Mouse (Mus musculus) liver, embryonic 14.5 days (tissue): ENCODE data around the gene Atxn7l1. TPM values are rescaled to one million over a fixed set of nuclear protein-coding genes. Genes with fewer than 3 reads are reported as not detected.

Source experiments
- ATAC-seq: fragments of 200-750 bp; cut with Nextera tagmentation; 2 replicates; pipeline ENCODE4 v1.8.0; 2017; ENCODE audit warnings: moderate number of reproducible peaks, mild to moderate bottlenecking, moderate library complexity; ENCODE audit not compliant: insufficient read depth
- DNase-seq, 3 experiments: peaks; one replicate each; pipeline ENCODE4 v3.0.0-alpha.2; 2012 to 2013; ENCODE audit warnings: low read depth in 3 of 3, low spot score in 3 of 3
- H3K27ac ChIP-seq: fragments of 300-500 bp; sonication (generic); 2 replicates; pipeline ENCODE4 v1.5.1; 2014; ENCODE audit warnings: moderate library complexity, mild to moderate bottlenecking, control low read depth, inconsistent platforms
- H3K27me3 ChIP-seq: fragments of 300-500 bp; sonication (generic); 2 replicates; pipeline ENCODE4 v1.6.1; 2014; ENCODE audit warnings: mild to moderate bottlenecking, low read length, moderate library complexity; ENCODE audit not compliant: control insufficient read depth, insufficient read depth
- H3K36me3 ChIP-seq: fragments of 300-500 bp; sonication (generic); replicated peaks from 2 replicates; pipeline ENCODE4 v1.6.1; 2014; ENCODE audit warnings: low read depth; ENCODE audit not compliant: control insufficient read depth, insufficient read depth
- H3K4me1 ChIP-seq, 2 experiments: fragments of 200-500 bp in 1 of 2; fragments of 300-500 bp in 1 of 2; sonication (generic) in 1 of 2; replicated peaks; 2 replicates each; pipeline ENCODE4 v1.6.1; 2012 to 2014; ENCODE audit warnings: antibody characterized with exemption in 1 of 2, inconsistent platforms in 1 of 2, low read length in 1 of 2; ENCODE audit not compliant: control insufficient read depth in 2 of 2, insufficient read depth in 2 of 2
- H3K4me2 ChIP-seq: fragments of 300-500 bp; sonication (generic); 2 replicates; pipeline ENCODE4 v1.6.1; 2014; ENCODE audit warnings: low read depth, mild to moderate bottlenecking, control low read depth, moderate library complexity
- H3K4me3 ChIP-seq, 2 experiments: fragments of 200-500 bp in 1 of 2; fragments of 300-500 bp in 1 of 2; sonication (generic) in 1 of 2; 2 replicates each; pipeline ENCODE4 v1.5.1; 2012 to 2014; ENCODE audit warnings: low read depth in 2 of 2, low read length in 2 of 2, mild to moderate bottlenecking in 2 of 2, control low read depth in 1 of 2, inconsistent platforms in 1 of 2, moderate library complexity in 1 of 2; ENCODE audit not compliant: insufficient read depth in 1 of 2
- H3K9ac ChIP-seq: fragments of 300-500 bp; sonication (generic); replicated peaks from 2 replicates; pipeline ENCODE4 v1.6.1; 2014; ENCODE audit warnings: mild to moderate bottlenecking, control low read depth, moderate library complexity
- H3K9me3 ChIP-seq: fragments of 300-500 bp; sonication (generic); 2 replicates; pipeline ENCODE4 v1.6.1; 2016; ENCODE audit warnings: low read length, mixed read lengths; ENCODE audit not compliant: control insufficient read depth
- CTCF ChIP-seq: IDR thresholded peaks from 2 replicates; pipeline ENCODE4 v1.5.1; 2016; ENCODE audit warnings: antibody characterized with exemption, low read depth, control low read depth
- EP300 ChIP-seq: IDR thresholded peaks from 2 replicates; pipeline ENCODE4 v1.6.1; 2016; ENCODE audit warnings: antibody characterized with exemption, low read depth
- WGBS: fragments of 180-500 bp; shearing (Covaris S2); extraction: QIAGEN DNeasy Blood & Tissue Kit; methylation state at CpG from one replicate; pipeline ENCODE4 v1.1.7; 2014; ENCODE audit not compliant: insufficient replicate concordance; 5-methylcytosine and 5-hydroxymethylcytosine counted together
- polyA plus RNA-seq, 2 experiments: library from polyadenylated mRNA; depleted of rRNA in 1 of 2; stranded (reverse) in 1 of 2; unstranded in 1 of 2; fragments of >200 nt; fragmentation: Nextera tagmentation in 1 of 2; extraction: Ambion mirVana in 1 of 2; gene quantifications; 2 replicates each; pipeline versions ENCODE4 v1.2.1 to v1.2.3; 2012 to 2014

The Atxn7l1 gene
- polyA plus RNA-seq, 2 experiments = 13.3 to 13.9 TPM

DNA sequence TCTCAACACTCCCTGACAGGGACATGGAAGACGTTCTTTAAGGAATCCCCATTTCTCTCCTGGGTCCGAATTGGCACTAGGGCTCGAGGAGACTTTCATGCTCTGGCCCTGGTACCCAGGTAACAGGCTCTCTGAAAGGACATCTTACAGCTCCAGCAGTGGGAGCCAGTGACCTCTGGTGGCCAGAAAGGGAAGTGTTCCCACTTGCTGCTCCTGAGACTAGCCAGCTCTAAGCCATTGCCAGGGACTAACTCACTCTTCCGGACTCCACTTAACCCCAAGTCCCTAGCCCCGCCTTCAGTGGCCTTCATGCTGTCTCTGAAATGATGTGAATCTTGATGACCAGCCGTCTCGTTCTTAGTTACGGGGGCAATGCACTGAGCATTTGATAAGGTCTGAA lies 186.4 kb downstream of the Atxn7l1 start:
- TF ChIP-seq CTCF (peak; percentile 99), EP300 (no peak)
- DNase-seq = peak; percentile 65 to 71 (median 68)
- peak; percentile 52 for ATAC-seq
- Histone ChIP-seq H3K9me3 (no peaks in the 10 kb centered on the region), H3K4me1 (peaks cover 23 to 27% of the 10 kb centered on the region in 2 experiments), H3K27me3 (no peaks in the 10 kb centered on the region), H3K36me3 (peaks cover 6% of the 10 kb centered on the region), H3K4me2 (no peak overlapping the region), H3K9ac (no peak overlapping the region), H3K27ac (no peak overlapping the region), H3K4me3 (no peak overlapping the region)
- 25% methylated on average over 8 of the region's 8 CpGs for WGBS

DNA sequence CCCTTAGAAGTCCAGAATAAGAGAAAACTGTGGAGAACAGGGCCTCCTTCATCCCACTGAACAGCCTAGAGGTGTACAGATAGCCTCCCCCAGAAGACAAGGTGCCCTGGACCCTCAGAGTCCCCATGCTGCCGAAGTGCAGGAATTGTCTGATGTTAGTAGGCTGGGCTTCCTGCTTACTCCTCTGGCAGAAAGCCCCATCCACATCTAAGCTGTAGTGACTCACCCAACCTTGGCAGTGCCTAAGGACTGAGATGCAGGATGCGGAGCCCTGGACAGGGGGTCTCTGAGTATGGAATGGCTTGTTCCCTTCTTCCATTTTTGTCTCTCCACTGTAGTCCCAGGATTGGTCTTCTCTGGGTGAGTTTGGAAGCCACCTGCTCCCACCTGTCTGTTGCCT lies 187.0 kb downstream of the Atxn7l1 start:
- DNase-seq = no peak
- H3K27me3 ChIP-seq = no peaks in the 10 kb centered on the region
- no peak overlapping the region for H3K4me2 ChIP-seq
- no peak for TF ChIP-seq EP300
- no peak for TF ChIP-seq CTCF
- peak; percentile 13; the same call in 1 of the 2 replicates for ATAC-seq
- H3K4me1 ChIP-seq = peaks cover 23 to 27% of the 10 kb centered on the region in 2 experiments
- H3K9me3 ChIP-seq = no peaks in the 10 kb centered on the region
- H3K9ac ChIP-seq = no peak overlapping the region
- peaks cover 6% of the 10 kb centered on the region for H3K36me3 ChIP-seq
- 86% methylated on average over 2 of the region's 2 CpGs for WGBS
- H3K4me3 ChIP-seq = no peak overlapping the region
- H3K27ac ChIP-seq = peak overlapping the region; percentile 0

DNA sequence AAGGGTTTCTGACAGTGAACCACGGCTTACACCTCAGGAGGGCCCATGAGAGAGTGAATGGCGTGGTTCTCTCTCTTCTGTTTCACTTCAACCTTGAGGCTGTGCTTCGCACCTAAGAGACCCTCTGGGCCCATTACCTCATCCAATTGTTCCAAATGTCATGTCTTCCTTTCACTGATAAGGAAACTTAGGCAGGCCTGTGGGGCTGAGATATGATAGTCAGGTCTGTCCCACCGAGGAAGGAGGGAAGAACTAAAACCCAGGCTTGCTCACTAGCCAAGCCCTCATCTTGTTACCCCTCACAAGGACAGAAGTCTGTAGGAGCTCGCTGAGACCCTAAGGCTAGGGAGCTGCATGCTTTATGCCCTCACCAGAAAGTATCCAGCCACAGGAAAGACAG lies 187.5 kb downstream of the Atxn7l1 start:
- DNase-seq = peak; percentile 64 to 68 (median 64)
- Histone ChIP-seq H3K9ac (peak overlapping the region; percentile 25), H3K4me2 (peak overlapping the region; percentile 47), H3K4me3 (no peak overlapping the region), H3K27me3 (no peaks in the 10 kb centered on the region), H3K27ac (peak overlapping the region; percentile 60), H3K9me3 (no peaks in the 10 kb centered on the region), H3K4me1 (peaks cover 23 to 27% of the 10 kb centered on the region in 2 experiments), H3K36me3 (peaks cover 6% of the 10 kb centered on the region)
- ATAC-seq = peak; percentile 80
- TF ChIP-seq EP300 = peak; percentile 86
- no peak for TF ChIP-seq CTCF
- 30% methylated on average over 5 of the region's 5 CpGs for WGBS

DNA sequence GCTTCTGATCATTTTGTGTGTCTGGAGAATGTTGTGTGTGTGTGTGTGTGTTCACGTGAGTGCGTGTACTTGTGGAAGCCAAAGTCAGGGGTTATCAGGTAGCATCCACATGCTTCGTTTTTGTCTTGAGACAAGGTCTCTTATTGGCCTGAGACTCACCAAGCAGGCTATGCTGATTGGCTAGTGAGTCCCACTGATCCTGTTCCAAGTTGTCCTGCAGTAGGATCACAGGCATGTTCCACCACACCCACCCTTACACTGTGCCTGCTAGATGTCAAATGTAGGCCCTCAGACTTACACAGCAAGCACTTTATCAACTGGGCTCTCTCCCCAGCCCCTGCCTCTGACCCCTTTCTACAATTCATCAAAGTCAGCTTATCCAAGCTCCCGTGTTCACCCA lies 187.9 kb downstream of the Atxn7l1 start:
- H3K27ac ChIP-seq = peak overlapping the region; percentile 60
- 18% methylated on average over 4 of the region's 4 CpGs for WGBS

DNA sequence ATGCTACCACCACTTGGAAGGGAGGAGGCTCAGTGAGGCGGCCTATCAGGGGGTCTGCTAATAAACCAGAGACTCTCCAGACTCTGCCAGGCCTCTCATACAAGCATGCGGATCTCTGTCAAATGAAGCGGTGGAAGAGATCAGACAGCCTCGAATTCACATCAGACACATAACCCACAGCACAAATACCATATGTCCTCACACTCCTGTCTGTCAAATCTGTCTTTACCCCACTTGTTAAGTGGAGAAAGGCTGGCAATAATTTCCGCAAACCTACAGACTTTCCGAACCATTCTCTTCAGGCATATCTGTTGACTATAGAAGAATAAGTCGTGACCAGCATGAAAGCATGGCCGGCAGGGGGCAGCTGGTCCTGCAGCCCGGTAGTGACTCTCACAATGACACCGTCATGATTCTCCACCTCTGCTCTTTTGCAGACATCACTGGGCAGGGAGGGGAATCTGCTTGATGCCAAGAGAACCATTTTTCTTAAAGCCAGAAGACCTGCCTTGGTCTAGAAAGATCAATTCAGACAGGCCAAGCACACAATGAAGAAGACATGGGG lies 189.2 kb downstream of the Atxn7l1 start:
- H3K27ac ChIP-seq = no peak overlapping the region
- no peak overlapping the region for H3K9ac ChIP-seq
- TF ChIP-seq EP300 (no peak), CTCF (peak; percentile 51)
- DNase-seq (no peak), ATAC-seq (no peak)
- no peaks in the 10 kb centered on the region for H3K9me3 ChIP-seq
- no peak overlapping the region for H3K4me2 ChIP-seq
- H3K4me3 ChIP-seq = no peak overlapping the region
- peaks cover 6% of the 10 kb centered on the region for H3K36me3 ChIP-seq
- H3K27me3 ChIP-seq = no peaks in the 10 kb centered on the region
- WGBS = 79% methylated on average over 10 of the region's 10 CpGs
- peaks cover 23 to 25% of the 10 kb centered on the region in 2 experiments for H3K4me1 ChIP-seq

More for the DNA sequence above, 187.9 kb downstream of the Atxn7l1 start:
- Histone ChIP-seq H3K4me3 (no peak overlapping the region), H3K36me3 (peaks cover 6% of the 10 kb centered on the region), H3K4me2 (peak overlapping the region; percentile 47), H3K27me3 (no peaks in the 10 kb centered on the region), H3K9me3 (no peaks in the 10 kb centered on the region), H3K9ac (peak overlapping the region; percentile 25), H3K4me1 (peaks cover 23 to 25% of the 10 kb centered on the region in 2 experiments)
- ATAC-seq (peak; percentile 78), DNase-seq (no peak)
- TF ChIP-seq EP300 (no peak), CTCF (no peak)
